Mouse (Mus musculus): ENCODE results near the gene Inhbc. TPM values are rescaled to one million over a fixed set of nuclear protein-coding genes. Genes with fewer than 3 reads are reported as not detected.
A peak's percentile ranks its signal among the peaks of the same experiment; 100 is the strongest.

Gene Inhbc
- total and polyA plus RNA-seq, 3 experiments: 0.20 to 0.38 TPM; not detected in 1

- no peak for TF ChIP-seq ZNF384 (IDR thresholded peaks at IDR 0.05; ENCODE audit: low read depth, low read length)
- TF ChIP-seq CTCF (conservative IDR thresholded peaks at IDR 0.05 in 1 of 2, IDR thresholded peaks at IDR 0.05 in 1 of 2; ENCODE audit: low read depth in 2 of 2, low read length in 2 of 2): peak in 1 of 2 experiments; percentile 45; a peak in 2 of 4 replicates
- TF ChIP-seq BHLHE40 (IDR thresholded peaks at IDR 0.05; ENCODE audit: low read depth, low read length): no peak
- TF ChIP-seq MYC (IDR thresholded peaks at IDR 0.05; ENCODE audit: low read depth, low read length): peak; percentile 98
- no peak for TF ChIP-seq SMC3 (IDR thresholded peaks at IDR 0.05; ENCODE audit: low read depth, low read length)
- TF ChIP-seq E2F4 (IDR thresholded peaks at IDR 0.05; ENCODE audit: insufficient replicate concordance, low read depth, low read length): no peak
- no peak for TF ChIP-seq NRF1 (IDR thresholded peaks at IDR 0.05; ENCODE audit: low read depth, low read length)
- peak; percentile 76; the same call in 1 of the 2 replicates for TF ChIP-seq MAZ (IDR thresholded peaks at IDR 0.05; ENCODE audit: low read depth, low read length)
- TF ChIP-seq CHD1 (IDR thresholded peaks at IDR 0.05; ENCODE audit: low read depth, low read length): peak; percentile 53
- peak; percentile 90 for TF ChIP-seq TBP (conservative IDR thresholded peaks at IDR 0.05; ENCODE audit: low read depth, low read length)
- no peak for TF ChIP-seq PAX5 (IDR thresholded peaks at IDR 0.05; ENCODE audit: low read length)
These were observed 18.5 kb downstream of the Inhbc start (continued) for GRCm38 (mm10) chr10:127351719-127352118.

- Histone ChIP-seq H3K9ac (ENCODE audit: insufficient read depth, low read depth) (peak overlapping the region; percentile 95), H3K4me3 (replicated peaks in 1 of 3; ENCODE audit: low read depth in 2 of 3, low read length in 2 of 3, poor library complexity in 1 of 3) (peak overlapping the region; percentile 62 to 86 (median 72)), H3K36me3 (replicated peaks in 1 of 2; ENCODE audit: control insufficient read depth in 1 of 2, insufficient read depth in 1 of 2, low read length in 1 of 2) (peaks cover 7 to 30% of the 10 kb centered on the region in 2 experiments), H3K4me2 (ENCODE audit: insufficient read depth, low read depth, poor library complexity, severe bottlenecking) (peak overlapping the region; percentile 73), H3K9me3 (replicated peaks; ENCODE audit: low read length) (peaks cover 3% of the 10 kb centered on the region), H3K27ac (ENCODE audit: insufficient read depth, low read depth) (peak overlapping the region; percentile 88), H3K4me1 (ENCODE audit: control insufficient read depth in 1 of 2, insufficient read depth in 2 of 2) (peaks cover 19 to 38% of the 10 kb centered on the region in 2 experiments), H3K79me2 (replicated peaks; ENCODE audit: control insufficient read depth, extremely low read depth, insufficient read depth, poor library complexity, severe bottlenecking) (no peaks in the 10 kb centered on the region), H3K27me3 (replicated peaks) (no peaks in the 10 kb centered on the region)
- dilution Hi-C loops (cut with MboI; ENCODE audit: extremely low pct_ligation_motif_present, extremely low pct_unique_long_range_greater_than_20kb, low sequenced_read_pairs) (no loop called here), in situ Hi-C loops (cut with MboI; ENCODE audit: low pct_ligation_motif_present, low pct_unique_long_range_greater_than_20kb, low sequenced_read_pairs) (no loop called here)
- TF ChIP-seq BHLHE40 (IDR thresholded peaks at IDR 0.05; ENCODE audit: low read depth, low read length) (no peak), IRF4 (IDR thresholded peaks at IDR 0.05; ENCODE audit: low read depth, low read length) (0 out of 2 replicates have a peak, but pooled peaks have one; percentile 29), USF2 (conservative IDR thresholded peaks at IDR 0.05; ENCODE audit: low read depth, low read length) (no peak)
- no peak for DNase-seq (ENCODE audit: extremely low read depth)
These were observed 19.0 kb downstream of the Inhbc start for GRCm38 (mm10) chr10:127351285-127351595.

GRCm38 (mm10) chr10:127350594-127351284 lies 19.5 kb downstream of the Inhbc start:
- Histone ChIP-seq H3K9ac (ENCODE audit: insufficient read depth, low read depth) (peak overlapping the region; percentile 95), H3K27ac (ENCODE audit: insufficient read depth, low read depth) (peak overlapping the region; percentile 88), H3K4me3 (replicated peaks in 1 of 3; ENCODE audit: low read depth in 2 of 3, low read length in 2 of 3, poor library complexity in 1 of 3) (peak overlapping the region; percentile 62 to 86 (median 72)), H3K36me3 (replicated peaks in 1 of 2; ENCODE audit: control insufficient read depth in 1 of 2, insufficient read depth in 1 of 2, low read length in 1 of 2) (peaks cover 7 to 25% of the 10 kb centered on the region in 2 experiments), H3K27me3 (replicated peaks) (no peaks in the 10 kb centered on the region), H3K9me3 (replicated peaks; ENCODE audit: low read length) (peaks cover 3% of the 10 kb centered on the region), H3K4me2 (ENCODE audit: insufficient read depth, low read depth, poor library complexity, severe bottlenecking) (peak overlapping the region; percentile 73; the same call in 1 of the 2 replicates), H3K79me2 (replicated peaks; ENCODE audit: control insufficient read depth, extremely low read depth, insufficient read depth, poor library complexity, severe bottlenecking) (no peaks in the 10 kb centered on the region), H3K4me1 (ENCODE audit: control insufficient read depth in 1 of 2, insufficient read depth in 2 of 2) (peaks cover 19 to 38% of the 10 kb centered on the region in 2 experiments)
- in situ Hi-C loops (cut with MboI; ENCODE audit: low pct_ligation_motif_present, low pct_unique_long_range_greater_than_20kb, low sequenced_read_pairs): no loop called here
- DNase-seq (ENCODE audit: extremely low read depth): peak; percentile 81
- dilution Hi-C loops (cut with MboI; ENCODE audit: extremely low pct_ligation_motif_present, extremely low pct_unique_long_range_greater_than_20kb, low sequenced_read_pairs): no loop called here
- TF ChIP-seq E2F4 (IDR thresholded peaks at IDR 0.05; ENCODE audit: insufficient replicate concordance, low read depth, low read length) (no peak), TCF12 (IDR thresholded peaks at IDR 0.05; ENCODE audit: low read depth, low read length) (peak; percentile 40; the same call in 1 of the 2 replicates), POLR2AphosphoS2 (IDR thresholded peaks at IDR 0.05; ENCODE audit: low read depth, low read length) (no peak), MAZ (IDR thresholded peaks at IDR 0.05; ENCODE audit: low read depth, low read length) (peak; percentile 57; the same call in 1 of the 2 replicates), UBTF (IDR thresholded peaks at IDR 0.05; ENCODE audit: low read depth, low read length) (no peak), ETS1 (conservative IDR thresholded peaks at IDR 0.05; ENCODE audit: low read depth, low read length) (peak; percentile 45), RCOR1 (conservative IDR thresholded peaks at IDR 0.05; ENCODE audit: low read depth, low read length) (no peak), PAX5 (IDR thresholded peaks at IDR 0.05; ENCODE audit: low read length) (no peak), CHD2 (IDR thresholded peaks at IDR 0.05; ENCODE audit: low read length) (0 out of 2 replicates have a peak, but pooled peaks have one; percentile 8), KAT2A (IDR thresholded peaks at IDR 0.05; ENCODE audit: insufficient replicate concordance, low read length) (no peak), CHD1 (IDR thresholded peaks at IDR 0.05; ENCODE audit: low read depth, low read length) (0 out of 2 replicates have a peak, but pooled peaks have one; percentile 8), NELFE (IDR thresholded peaks at IDR 0.05; ENCODE audit: low read depth, low read length) (peak; percentile 60), SIN3A (IDR thresholded peaks at IDR 0.05; ENCODE audit: low read length) (peak; percentile 78), USF2 (conservative IDR thresholded peaks at IDR 0.05; ENCODE audit: low read depth, low read length) (no peak), TBP (conservative IDR thresholded peaks at IDR 0.05; ENCODE audit: low read depth, low read length) (no peak; the same call in 1 of the 2 replicates), BHLHE40 (IDR thresholded peaks at IDR 0.05; ENCODE audit: low read depth, low read length) (peak; percentile 84), ELF1 (IDR thresholded peaks at IDR 0.05; ENCODE audit: low read depth, low read length) (peak; percentile 68), EP300 (IDR thresholded peaks at IDR 0.05; ENCODE audit: low read length) (no peak), RAD21 (IDR thresholded peaks at IDR 0.05; ENCODE audit: low read depth, low read length) (peak; percentile 64), MAFK (IDR thresholded peaks at IDR 0.05; ENCODE audit: insufficient replicate concordance, low read length) (no peak), NRF1 (IDR thresholded peaks at IDR 0.05; ENCODE audit: low read depth, low read length) (no peak), ZC3H11A (IDR thresholded peaks at IDR 0.05; ENCODE audit: low read depth, low read length) (no peak), MYC (IDR thresholded peaks at IDR 0.05; ENCODE audit: low read depth, low read length) (peak; percentile 88)
